Comparison of ENCODE assay signal across 24 mouse cellular contexts in genomic region chr3:96668424-96669067, GRCm38 (mm10). TPM values are rescaled to one million over a fixed set of nuclear protein-coding genes. Genes with fewer than 3 reads are reported as not detected.
DNase-seq lines count a peak whose midpoint lies in the region; ATAC-seq and TF ChIP-seq lines count a peak whose summit lies in the region.
"Had no signal": no experiment of that assay in that cellular context is flagged by ENCODE, and none has a peak within 500 bp of the region (broad histone marks: within the 10 kb centered on the region; RNA-seq: fewer than 3 reads in every experiment).

No protein-coding gene starts in this region.

- no peak overlapping the region for H3K4me3 ChIP-seq in lung, embryonic 14.5 days (ENCODE audit: low read depth, low read length)
- no peak overlapping the region for H3K4me3 ChIP-seq in lung, adult 2 months (replicated peaks; ENCODE audit: extremely low read depth, low read depth, low read length)
- H3K4me3 ChIP-seq in limb, embryonic 10.5 days, result no peak overlapping the region
- H3K4me3 ChIP-seq: forebrain, embryonic 10.5 days; forebrain, embryonic 13.5 days; heart, adult 2 months; heart, embryonic 10.5 days; heart, embryonic 13.5 days had no signal

- H3K27me3 ChIP-seq in lung, embryonic 14.5 days (ENCODE audit: insufficient read depth, low read length), result no peaks in the 10 kb centered on the region
- H3K27me3 ChIP-seq in limb, embryonic 10.5 days (ENCODE audit: low read depth, poor library complexity, severe bottlenecking), result peaks cover 21% of the 10 kb centered on the region

- H3K4me1 ChIP-seq in lung, embryonic 14.5 days (ENCODE audit: insufficient read depth), result no peaks in the 10 kb centered on the region
- H3K4me1 ChIP-seq in lung, adult 2 months (ENCODE audit: control insufficient read depth, insufficient read depth, low read length), result no peaks in the 10 kb centered on the region
- peaks cover 18% of the 10 kb centered on the region for H3K4me1 ChIP-seq in limb, embryonic 10.5 days

- no peak overlapping the region for H3K4me2 ChIP-seq in lung, embryonic 14.5 days
- H3K4me2 ChIP-seq: heart, embryonic 13.5 days; hindbrain, embryonic 14.5 days had no signal

- DNase-seq in lung, embryonic 14.5 days, result peak; percentile 55
- no peak for DNase-seq in lung, adult 2 months
- DNase-seq in NIH3T3 (ENCODE audit: low read depth), result peak; percentile 38
- DNase-seq in naive thymus-derived CD4-positive, alpha-beta T cell, adult 2 months (ENCODE audit: low read depth), result peak; percentile 26
- DNase-seq in limb, embryonic 10.5 days (ENCODE audit: low spot score), result no peak
- DNase-seq in kidney, adult 18-20 months, result no peak
- DNase-seq: adrenal gland, postnatal 10 days; adrenal gland, postnatal 36 days; cerebellum, adult 18-20 months; cerebellum, postnatal 14 days; gastrocnemius, postnatal 10 days; gastrocnemius, postnatal 36 days; heart, adult 2 months; heart, postnatal 14 days; heart, postnatal 4 days had no signal

- no peak overlapping the region for H3K27ac ChIP-seq in lung, embryonic 14.5 days (ENCODE audit: low read depth)
- H3K27ac ChIP-seq in limb, embryonic 10.5 days, result no peak overlapping the region
- H3K27ac ChIP-seq: forebrain, embryonic 10.5 days; forebrain, embryonic 13.5 days; heart, adult 2 months; heart, embryonic 10.5 days; heart, embryonic 13.5 days; hindbrain, embryonic 14.5 days; hindbrain, postnatal 0 days had no signal

- ATAC-seq in lung, embryonic 14.5 days (ENCODE audit: insufficient read depth), result no peak
- ATAC-seq: activated CD4-positive, CD25-positive, alpha-beta regulatory T cell, adult 4 months; forebrain, embryonic 13.5 days; forebrain, embryonic 16.5 days; hindbrain, postnatal 0 days had no signal

- no peaks in the 10 kb centered on the region for H3K9me3 ChIP-seq in lung, embryonic 14.5 days (ENCODE audit: low read depth, low read length)
- H3K9me3 ChIP-seq in limb, embryonic 10.5 days (replicated peaks), result no peaks in the 10 kb centered on the region
- H3K9me3 ChIP-seq: forebrain, embryonic 10.5 days; forebrain, embryonic 13.5 days; heart, embryonic 10.5 days; heart, embryonic 13.5 days had no signal

- no peak overlapping the region for H3K9ac ChIP-seq in lung, embryonic 14.5 days
- H3K9ac ChIP-seq: forebrain, embryonic 13.5 days; heart, embryonic 13.5 days; hindbrain, embryonic 14.5 days had no signal

- TF ChIP-seq POLR2A in lung, adult 2 months (IDR thresholded peaks at IDR 0.05; ENCODE audit: borderline replicate concordance, extremely low read depth, low read depth, low read length), result no peak

- no peak for TF ChIP-seq CTCF in lung, embryonic 14.5 days (IDR thresholded peaks at IDR 0.05; ENCODE audit: low read depth)
- TF ChIP-seq CTCF in lung, adult 2 months (IDR thresholded peaks at IDR 0.05; ENCODE audit: insufficient read depth, low read length), result no peak

- H3K36me3 ChIP-seq in lung, embryonic 14.5 days (ENCODE audit: insufficient read depth), result no peaks in the 10 kb centered on the region
- no peaks in the 10 kb centered on the region for H3K36me3 ChIP-seq in limb, embryonic 10.5 days
- H3K36me3 ChIP-seq: forebrain, embryonic 10.5 days; heart, embryonic 10.5 days; heart, embryonic 13.5 days had no signal

- 87% methylated on average over 5 of the region's 5 CpGs for whole genome bisulfite sequencing in lung, embryonic 14.5 days
- WGBS in lung, adult 2 months, result 83% methylated on average over 5 of the region's 5 CpGs
- 94% methylated on average over 5 of the region's 5 CpGs for WGBS in limb, embryonic 10.5 days

RNA-seq across cellular contexts. Expression of gene Ankrd35, which starts 1.4 kb away (rescaled TPM):
- polyA plus RNA-seq in lung, embryonic 14.5 days (2014; fragmentation: Nextera tagmentation; extraction: Ambion mirVana), result 0.12 and 0.15 TPM in 2 replicates
- 1.4 and 3.6 TPM in 2 replicates for polyA plus RNA-seq in lung, adult 2 months (2012; rRNA removed)
- polyA plus RNA-seq in limb, embryonic 10.5 days (2016; fragmentation: Nextera tagmentation; extraction: Ambion mirVana), result 0.09 and 0.10 TPM in 2 replicates

RNA-seq across cellular contexts. Expression of gene Itga10, which starts 23.2 kb away (rescaled TPM):
- polyA plus RNA-seq in lung, embryonic 14.5 days (2014; fragmentation: Nextera tagmentation; extraction: Ambion mirVana), result 0.70 and 1.2 TPM in 2 replicates
- 1.7 and 2.3 TPM in 2 replicates for polyA plus RNA-seq in lung, adult 2 months (2012; rRNA removed)
- polyA plus RNA-seq in limb, embryonic 10.5 days (2016; fragmentation: Nextera tagmentation; extraction: Ambion mirVana), result 0.58 and 0.80 TPM in 2 replicates

RNA-seq across cellular contexts. Expression of gene Pias3, which starts 27.6 kb away (rescaled TPM):
- polyA plus RNA-seq in lung, embryonic 14.5 days (2014; fragmentation: Nextera tagmentation; extraction: Ambion mirVana), result 44.0 and 49.1 TPM in 2 replicates
- 39.3 and 44.1 TPM in 2 replicates for polyA plus RNA-seq in lung, adult 2 months (2012; rRNA removed)
- polyA plus RNA-seq in limb, embryonic 10.5 days (2016; fragmentation: Nextera tagmentation; extraction: Ambion mirVana), result 36.4 and 58.3 TPM in 2 replicates

RNA-seq across cellular contexts. Expression of gene Gm42957, which starts 33.3 kb away (rescaled TPM):
- polyA plus RNA-seq in lung, embryonic 14.5 days (2014; fragmentation: Nextera tagmentation; extraction: Ambion mirVana), result 0.09 and 0.24 TPM in 2 replicates
- 0.02 and 0.18 TPM in 2 replicates for polyA plus RNA-seq in lung, adult 2 months (2012; rRNA removed)
- 0.08 and 0.14 TPM in 2 replicates for polyA plus RNA-seq in limb, embryonic 10.5 days (2016; fragmentation: Nextera tagmentation; extraction: Ambion mirVana)
- polyA plus RNA-seq: embryonic facial prominence, embryonic 11.5 days; hindbrain, postnatal 0 days had no signal

RNA-seq across cellular contexts. Expression of gene Pex11b, which starts 33.4 kb away (rescaled TPM):
- polyA plus RNA-seq in lung, embryonic 14.5 days (2014; fragmentation: Nextera tagmentation; extraction: Ambion mirVana), result 55.8 and 56.5 TPM in 2 replicates
- 24.0 and 40.1 TPM in 2 replicates for polyA plus RNA-seq in lung, adult 2 months (2012; rRNA removed)
- polyA plus RNA-seq in limb, embryonic 10.5 days (2016; fragmentation: Nextera tagmentation; extraction: Ambion mirVana), result 40.9 and 44.6 TPM in 2 replicates

Comparison
In these comparisons a context has a peak if more than half of its experiments do, and no peak if none do; other contexts are left out.
1. DNase-seq: peak in lung, embryonic 14.5 days (single experiment), NIH3T3 (single experiment) and naive thymus-derived CD4-positive, alpha-beta T cell, adult 2 months (single experiment); none in lung, adult 2 months (single experiment), limb, embryonic 10.5 days (single experiment) and kidney, adult 18-20 months (single experiment).